Mouse (Mus musculus) ES-Bruce4 (cell line): Measurements from ENCODE around the gene Mipep. TPM values are rescaled to one million over a fixed set of nuclear protein-coding genes. Genes with fewer than 3 reads are reported as not detected.

ENCODE experiments used
- H3K27ac ChIP-seq: 2 replicates; pipeline ENCODE4 v1.5.1; 2012; ENCODE audit warnings: low read length, inconsistent platforms; ENCODE audit not compliant: insufficient read depth
- H3K27me3 ChIP-seq: 2 replicates; pipeline ENCODE4 v1.6.1; 2012; ENCODE audit warnings: mild to moderate bottlenecking, low read length, inconsistent platforms; ENCODE audit not compliant: control insufficient read depth, poor library complexity, insufficient read depth, severe bottlenecking
- H3K36me3 ChIP-seq: 2 replicates; pipeline ENCODE4 v1.6.1; 2012; ENCODE audit warnings: inconsistent platforms, mild to moderate bottlenecking, low read length, moderate library complexity; ENCODE audit not compliant: control insufficient read depth, poor library complexity, insufficient read depth, severe bottlenecking
- H3K4me1 ChIP-seq: one replicate; pipeline ENCODE4 v1.8.1; 2011; ENCODE audit warnings: low read length; ENCODE audit not compliant: control insufficient read depth, insufficient read depth
- H3K4me3 ChIP-seq: 2 replicates; pipeline ENCODE4 v1.5.1; 2011; ENCODE audit warnings: low read depth, mild to moderate bottlenecking, low read length
- H3K9ac ChIP-seq: 2 replicates; pipeline ENCODE4 v1.6.1; 2012; ENCODE audit warnings: low read depth, mild to moderate bottlenecking, inconsistent platforms; ENCODE audit not compliant: poor library complexity, severe bottlenecking
- H3K9me3 ChIP-seq: replicated peaks from 2 replicates; pipeline ENCODE4 v1.6.1; 2012; ENCODE audit warnings: mild to moderate bottlenecking, low read length, inconsistent platforms; ENCODE audit not compliant: control insufficient read depth, poor library complexity, insufficient read depth, severe bottlenecking
- CTCF ChIP-seq: IDR thresholded peaks from one replicate; pipeline ENCODE4 v1.8.1; 2011; ENCODE audit warnings: low read depth, low read length
- EP300 ChIP-seq: IDR thresholded peaks from 2 replicates; pipeline ENCODE4 v1.6.1; 2011; ENCODE audit warnings: low read depth, low read length; ENCODE audit not compliant: insufficient read depth
- POLR2A ChIP-seq: IDR thresholded peaks from one replicate; pipeline ENCODE4 v1.8.1; 2011; ENCODE audit warnings: low read length; ENCODE audit not compliant: insufficient read depth
- polyA plus RNA-seq: library from polyadenylated mRNA; stranded (reverse); fragments of >200 nt; gene quantifications from 2 replicates; pipeline ENCODE4 v1.2.4, GENCODE M21; 2011; ENCODE audit warnings: low read depth; ENCODE audit not compliant: missing spikeins, insufficient read depth, insufficient read length

Mipep gene
- polyA plus RNA-seq = 25.9 and 26.0 TPM in 2 replicates

GRCm38 (mm10) chr14:60784427-60785315 is at the start of gene Mipep:
Gene Mipep (plus strand): TSS chr14:60784573.
- Histone ChIP-seq H3K27ac (no peak within 1 kb of the TSS), H3K4me1 (no peaks in the 10 kb centered on the region), H3K36me3 (no peaks in the 10 kb centered on the region), H3K27me3 (no peaks in the 10 kb centered on the region), H3K9me3 (no peaks in the 10 kb centered on the region), H3K4me3 (peak within 1 kb of the TSS; percentile 77), H3K9ac (peak within 1 kb of the TSS; percentile 71)
- TF ChIP-seq POLR2A (no peak), EP300 (no peak), CTCF (peak; percentile 88)

- no peaks in the 10 kb centered on the region for H3K36me3 ChIP-seq
- H3K27me3 ChIP-seq = no peaks in the 10 kb centered on the region
- H3K4me3 ChIP-seq = no peak overlapping the region
- no peak overlapping the region for H3K9ac ChIP-seq
- peaks cover 12% of the 10 kb centered on the region for H3K4me1 ChIP-seq
- H3K9me3 ChIP-seq = no peaks in the 10 kb centered on the region
- no peak overlapping the region for H3K27ac ChIP-seq
- no peak for TF ChIP-seq POLR2A
- no peak for TF ChIP-seq EP300
- TF ChIP-seq CTCF = no peak
Observed at GRCm38 (mm10) chr14:60735206-60735605, 49.2 kb upstream of the Mipep start.

DNA sequence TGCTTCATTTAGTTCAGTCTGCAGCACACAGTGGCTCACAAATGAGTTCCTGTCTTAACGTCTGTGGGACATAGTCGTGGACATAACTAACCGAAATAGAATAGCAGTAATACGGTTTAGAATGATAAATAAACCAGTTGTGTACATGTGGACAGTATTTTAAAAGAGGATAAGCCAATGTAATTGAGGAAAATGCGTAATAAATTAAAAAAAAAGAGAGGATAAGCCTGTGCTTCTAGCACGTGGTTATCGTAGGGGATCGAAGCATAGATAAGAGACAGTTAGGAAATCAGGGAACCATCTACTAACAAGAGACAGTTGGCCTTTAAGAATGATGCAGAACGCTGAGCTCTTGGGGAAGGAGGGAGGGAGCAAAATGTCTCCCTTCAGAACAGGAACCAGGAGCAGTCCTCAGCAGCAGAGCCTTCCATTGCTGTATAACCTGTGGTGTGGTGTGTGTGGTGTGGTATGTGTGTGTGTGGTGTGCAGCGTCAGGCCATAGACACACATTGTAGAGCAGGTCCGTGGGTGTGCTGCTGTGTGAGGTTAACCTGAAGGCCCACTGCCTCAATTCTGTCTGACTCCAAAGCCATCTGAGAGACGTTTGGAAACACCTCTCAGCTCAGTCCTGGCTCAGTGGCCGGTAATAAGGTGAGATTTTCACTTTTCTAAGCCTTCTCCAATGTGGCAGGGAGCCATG is 48.4 kb upstream of the Mipep start:
- H3K9ac ChIP-seq = no peak overlapping the region
- H3K27ac ChIP-seq = peak overlapping the region; percentile 87
- H3K27me3 ChIP-seq = no peaks in the 10 kb centered on the region
- TF ChIP-seq EP300 (no peak), POLR2A (no peak), CTCF (no peak)
- H3K4me1 ChIP-seq = peaks cover 12% of the 10 kb centered on the region
- no peaks in the 10 kb centered on the region for H3K9me3 ChIP-seq
- no peaks in the 10 kb centered on the region for H3K36me3 ChIP-seq
- H3K4me3 ChIP-seq = no peak overlapping the region

DNA sequence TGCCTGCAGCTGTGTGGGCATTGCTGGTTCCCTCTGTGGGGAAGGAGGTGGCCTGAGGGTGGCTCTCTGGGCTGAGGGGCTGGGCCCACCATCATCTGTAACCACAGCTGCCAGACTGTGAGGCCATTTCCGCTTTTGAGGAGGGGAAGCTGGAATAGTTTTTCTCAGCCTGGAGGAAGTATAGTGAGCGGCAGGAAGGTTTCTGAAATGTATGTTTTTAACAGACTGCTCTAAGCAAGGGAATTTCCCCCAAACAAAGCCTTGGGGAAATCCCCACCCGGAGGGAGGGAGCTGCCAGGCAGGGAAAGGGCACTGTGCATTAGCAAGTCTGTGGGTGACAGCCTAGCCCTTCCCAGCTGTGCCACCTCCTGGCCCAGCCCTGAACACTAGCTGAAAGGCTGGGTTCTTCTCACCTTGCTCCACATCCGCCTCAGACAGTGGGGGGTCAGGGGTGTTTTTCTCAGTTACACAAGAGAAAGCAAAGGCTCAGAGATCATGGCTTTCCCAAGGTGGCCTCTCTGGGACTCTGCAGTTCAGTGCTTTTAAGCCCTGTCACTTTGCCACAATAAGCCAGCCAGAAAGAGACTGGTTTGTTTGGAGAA is 47.7 kb upstream of the Mipep start:
- Histone ChIP-seq H3K9me3 (no peaks in the 10 kb centered on the region), H3K27me3 (no peaks in the 10 kb centered on the region), H3K36me3 (no peaks in the 10 kb centered on the region), H3K4me3 (no peak overlapping the region), H3K27ac (peak overlapping the region; percentile 87), H3K4me1 (peaks cover 12% of the 10 kb centered on the region), H3K9ac (no peak overlapping the region)
- TF ChIP-seq CTCF (no peak), EP300 (peak; percentile 84)

DNA sequence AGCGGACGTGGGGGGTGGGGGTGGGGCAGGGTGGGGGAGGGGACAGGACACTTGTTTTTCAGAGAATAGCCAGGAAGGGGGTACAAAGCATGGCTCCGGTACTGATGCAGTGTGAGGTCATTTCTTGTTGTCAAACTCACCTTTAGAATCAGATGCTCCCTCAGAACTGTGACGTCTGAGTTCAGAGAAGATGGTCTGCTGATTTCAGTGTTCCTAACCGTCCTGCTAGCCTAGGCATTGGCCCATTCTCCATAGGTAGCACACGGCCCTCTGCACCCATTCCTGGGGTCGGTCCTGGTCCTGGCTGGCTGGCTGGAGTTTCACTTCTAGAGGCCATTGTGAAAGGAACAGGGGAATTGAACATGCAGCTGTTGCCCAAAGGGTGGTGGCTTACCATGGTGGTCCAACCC is 47.2 kb upstream of the Mipep start:
- no peaks in the 10 kb centered on the region for H3K27me3 ChIP-seq
- H3K9me3 ChIP-seq = no peaks in the 10 kb centered on the region
- H3K4me3 ChIP-seq = no peak overlapping the region
- H3K36me3 ChIP-seq = no peaks in the 10 kb centered on the region
- TF ChIP-seq POLR2A (no peak), EP300 (no peak), CTCF (no peak)
- peaks cover 12% of the 10 kb centered on the region for H3K4me1 ChIP-seq
- H3K9ac ChIP-seq = no peak overlapping the region
- peak overlapping the region; percentile 87 for H3K27ac ChIP-seq
